Mouse (Mus musculus) liver, postnatal 0 days (tissue): ENCODE results near the gene Serpinb1c.

Experiments
- CTCF ChIP-seq: sonication (generic); IDR thresholded peaks from 2 replicates; pipeline ENCODE4 v1.5.1; 2016; ENCODE audit warnings: antibody characterized with exemption, low read depth
- EP300 ChIP-seq: IDR thresholded peaks from 2 replicates; pipeline ENCODE4 v1.6.1; 2016; ENCODE audit warnings: antibody characterized with exemption, low read depth, mild to moderate bottlenecking

- TF ChIP-seq CTCF (no peak), EP300 (no peak)
These were observed 64.8 kb downstream of the Serpinb1c start for GRCm38 (mm10) chr13:32833237-32833636.
